Mouse (Mus musculus): ENCODE results near the gene Yipf3. TPM values are rescaled to one million over a fixed set of nuclear protein-coding genes. Genes with fewer than 3 reads are reported as not detected.

The Yipf3 gene
- 10 to 100 TPM; 76.0 to 87.1 TPM for total RNA-seq (2021)
- long read RNA-seq, experiment 1, transcript Yipf3-201 (9 exons, 2,035 nt), result major isoform, 72 of 105 reads
- long read RNA-seq, experiment 1, partial matches to known transcripts, result 18 of 105 reads
- long read RNA-seq, experiment 1, other reads (novel, unspliced or antisense), result 11 of 105 reads
- long read RNA-seq, experiment 2, transcript Yipf3-201 (9 exons, 2,035 nt), result major isoform, 74 of 98 reads
- long read RNA-seq, experiment 2, partial matches to known transcripts, result 10 of 98 reads
- long read RNA-seq, experiment 2, other reads (novel, unspliced or antisense), result 13 of 98 reads

DNA sequence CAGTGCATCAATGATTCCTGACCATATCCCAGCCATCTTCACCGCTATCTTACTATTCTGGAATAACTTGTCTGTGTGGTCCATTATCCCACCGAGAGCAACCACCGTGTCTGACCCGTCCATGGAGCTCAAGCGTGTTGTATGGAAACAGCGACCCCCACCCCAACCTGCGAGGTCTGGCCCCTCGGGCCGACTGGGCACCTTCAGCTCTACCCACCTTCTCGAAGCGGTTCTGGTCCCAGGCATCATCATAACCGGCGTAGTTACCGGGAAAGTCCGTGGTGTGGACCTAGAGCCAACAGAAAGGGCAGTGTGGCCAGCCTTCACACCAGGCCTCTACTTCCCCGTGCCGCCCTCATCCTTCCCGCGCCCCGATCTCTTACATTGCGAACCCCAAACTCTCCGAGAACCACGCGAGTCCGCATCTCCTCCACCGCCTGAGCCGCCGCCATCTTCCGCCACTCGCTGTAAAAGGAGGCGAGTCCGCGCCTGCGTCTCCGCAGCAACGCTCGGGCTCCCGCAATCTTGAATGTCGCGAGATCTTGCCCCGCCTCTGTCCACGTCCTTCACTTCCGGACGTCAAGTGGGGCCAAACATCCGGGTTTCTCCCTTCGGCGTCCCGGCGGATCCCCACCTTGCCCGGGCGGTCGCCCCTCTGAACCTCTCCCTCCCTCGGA is at the start of gene Yipf3, which contains the start of gene Polr1c:
Gene Yipf3, plus strand, starts transcription at position 569 of the 677 bp plus-strand sequence.
Gene Polr1c, minus strand, starts transcription at position 543 of the 677 bp plus-strand sequence.
- DNase-seq (ENCODE audit: low spot score in 2 of 2), result peak; percentile 96 to 97

DNA sequence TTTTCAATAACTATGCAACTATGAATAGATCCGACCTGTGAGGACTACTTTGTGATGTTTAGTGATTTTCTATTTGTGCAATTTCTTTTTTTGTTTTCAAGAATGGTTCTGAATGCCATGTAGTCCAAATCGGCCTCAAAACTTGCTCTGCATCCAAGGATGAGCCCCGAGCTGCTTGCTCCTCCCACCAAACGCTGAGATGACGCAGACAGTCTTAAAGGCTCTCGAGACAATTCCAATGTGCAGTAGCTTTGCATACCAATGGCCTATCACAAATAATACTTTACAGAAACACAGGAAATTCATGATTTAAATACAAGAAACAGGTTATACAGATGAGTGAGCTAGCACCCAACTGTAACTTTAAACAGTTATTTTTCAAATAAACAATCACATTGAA is 46.7 kb upstream of the Yipf3 start:
- DNase-seq (ENCODE audit: low spot score in 2 of 2), result no peak

DNA sequence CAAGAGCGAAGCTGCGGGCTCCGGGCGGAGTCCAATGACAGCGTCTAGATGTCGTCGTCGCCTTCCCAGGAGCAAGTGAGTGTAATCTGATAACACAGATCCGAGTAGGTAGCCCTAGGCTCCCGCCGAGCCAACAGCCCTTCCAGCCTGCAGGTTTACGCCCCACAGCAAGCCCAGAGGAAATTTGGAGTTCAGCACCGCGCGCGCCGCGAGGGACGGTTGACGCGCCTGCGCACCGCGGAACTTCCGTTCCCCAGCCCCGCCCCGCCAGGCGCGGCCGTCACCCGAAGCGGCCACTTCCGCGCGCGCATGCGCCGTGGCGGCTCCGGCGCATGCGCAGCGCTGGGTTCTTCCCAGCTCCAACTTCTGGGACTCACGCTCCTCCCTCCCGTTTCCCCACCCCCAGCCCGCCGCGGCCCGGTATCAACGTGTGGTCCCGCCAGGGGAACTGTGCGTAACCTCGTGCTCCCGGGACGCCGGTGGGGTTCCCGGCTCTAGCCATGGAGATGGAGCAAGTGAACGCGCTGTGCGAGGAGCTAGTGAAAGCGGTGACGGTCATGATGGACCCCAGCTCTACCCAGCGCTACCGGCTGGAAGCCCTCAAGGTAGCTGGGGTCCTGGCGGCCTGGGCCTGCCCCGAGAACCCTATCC is 45.3 kb upstream of the Yipf3 start, which contains the start of the genes Polh and Xpo5:
Gene Polh, minus strand, starts transcription at position 225 of the 651 bp plus-strand sequence.
Gene Xpo5, plus strand, starts transcription at position 362 of the 651 bp plus-strand sequence.
- peak; percentile 83 to 94 for DNase-seq (ENCODE audit: low spot score in 2 of 2)

DNA sequence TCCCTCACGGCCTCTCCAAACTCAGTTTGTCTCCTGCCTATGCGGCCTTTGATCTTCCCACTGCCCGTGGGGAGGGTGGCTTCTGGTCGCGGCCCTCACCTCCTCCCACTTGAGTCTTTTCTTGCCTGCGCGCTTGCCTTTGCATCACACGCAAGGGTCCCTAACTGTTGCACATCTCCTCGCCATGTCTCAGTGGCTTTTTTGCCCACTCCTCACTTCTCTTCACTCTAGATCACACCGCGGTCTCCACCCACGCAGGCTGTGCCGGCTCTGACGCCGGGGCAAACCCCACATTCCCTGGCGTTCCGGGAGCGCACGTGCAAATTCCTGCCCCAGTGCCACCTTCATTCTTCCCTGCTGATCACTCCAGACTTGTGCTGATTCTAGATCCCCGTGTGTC is 44.8 kb upstream of the Yipf3 start:
- DNase-seq (ENCODE audit: low spot score in 2 of 2), result peak; percentile 25 to 27

DNA sequence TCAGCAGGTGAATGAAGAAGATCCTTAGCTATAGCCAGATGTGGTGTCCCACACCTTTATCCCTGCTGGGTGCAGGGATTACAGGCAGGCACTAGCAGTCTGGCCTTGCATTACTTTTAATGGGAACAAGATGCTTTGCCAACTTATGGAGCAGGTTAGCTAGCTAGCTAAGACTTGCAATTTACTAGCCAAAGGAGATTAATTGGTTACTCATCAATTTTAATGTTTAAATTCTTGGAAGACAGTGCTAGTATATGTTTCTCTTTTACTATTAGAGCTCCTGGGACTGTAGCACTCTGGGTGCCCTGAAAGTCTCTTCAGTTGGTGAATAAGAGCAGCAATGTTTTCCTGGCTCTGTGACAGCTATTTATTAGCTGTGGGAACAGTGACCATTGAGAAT is 41.2 kb upstream of the Yipf3 start:
- no peak for DNase-seq (ENCODE audit: low spot score in 2 of 2)

DNA sequence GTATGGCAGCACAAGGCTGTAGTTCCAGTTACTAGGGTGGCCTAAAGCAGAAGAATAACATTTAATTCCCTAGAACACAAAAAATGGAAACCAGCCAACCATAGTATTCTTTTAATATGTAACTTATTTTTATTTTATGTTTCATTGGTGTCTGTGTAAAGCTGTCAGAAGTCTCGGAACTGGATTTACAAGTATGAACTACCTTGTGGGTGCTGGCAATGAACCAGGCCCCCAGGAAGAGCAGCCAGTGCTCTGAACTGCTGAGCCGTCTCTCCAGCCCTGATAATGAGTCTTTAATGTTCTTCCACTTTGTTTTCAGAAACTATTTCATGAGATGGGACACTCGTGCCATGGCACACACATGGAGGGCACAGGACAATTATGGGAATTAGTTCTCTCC is 37.3 kb upstream of the Yipf3 start:
- no peak for DNase-seq (ENCODE audit: low spot score in 2 of 2)

DNA sequence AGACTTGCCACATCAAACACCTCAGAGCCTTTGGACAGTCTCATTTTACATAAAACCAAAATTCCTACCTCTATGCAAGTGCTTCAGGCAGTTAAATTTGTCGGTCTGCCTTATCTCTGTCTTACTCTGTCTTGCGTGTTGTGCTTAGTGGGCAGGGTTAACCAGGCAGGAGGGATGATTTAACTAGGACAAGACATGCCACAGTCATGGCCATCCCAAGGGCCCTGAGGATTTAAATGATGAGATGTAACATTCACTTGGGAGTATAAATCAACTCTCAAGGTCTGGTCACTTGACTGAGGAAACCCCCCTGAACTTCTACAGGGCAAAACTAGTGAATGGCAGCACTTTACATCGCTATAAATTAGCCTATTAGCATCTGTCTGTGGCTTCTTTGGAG is 26.3 kb upstream of the Yipf3 start:
- DNase-seq (ENCODE audit: low spot score in 2 of 2), result no peak

DNA sequence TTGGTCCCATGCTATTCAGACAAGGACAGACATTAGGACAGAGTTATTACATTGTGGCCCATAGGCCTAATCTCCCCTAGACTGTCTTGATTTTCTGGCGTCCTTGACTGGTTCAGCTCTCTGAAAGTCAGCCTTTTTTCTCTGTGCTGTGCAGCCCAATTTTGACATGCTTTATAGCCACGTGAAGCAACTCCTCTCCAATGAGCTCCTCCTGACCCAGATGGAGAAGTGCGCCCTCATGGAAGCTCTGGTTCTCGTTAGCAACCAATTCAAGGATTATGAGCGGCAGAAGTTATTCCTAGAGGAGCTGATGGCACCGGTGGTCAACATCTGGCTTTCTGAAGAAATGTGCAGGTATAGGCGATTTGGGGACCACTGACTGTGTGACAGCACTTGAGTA is 20.3 kb upstream of the Yipf3 start:
- no peak for DNase-seq (ENCODE audit: low spot score in 2 of 2)

DNA sequence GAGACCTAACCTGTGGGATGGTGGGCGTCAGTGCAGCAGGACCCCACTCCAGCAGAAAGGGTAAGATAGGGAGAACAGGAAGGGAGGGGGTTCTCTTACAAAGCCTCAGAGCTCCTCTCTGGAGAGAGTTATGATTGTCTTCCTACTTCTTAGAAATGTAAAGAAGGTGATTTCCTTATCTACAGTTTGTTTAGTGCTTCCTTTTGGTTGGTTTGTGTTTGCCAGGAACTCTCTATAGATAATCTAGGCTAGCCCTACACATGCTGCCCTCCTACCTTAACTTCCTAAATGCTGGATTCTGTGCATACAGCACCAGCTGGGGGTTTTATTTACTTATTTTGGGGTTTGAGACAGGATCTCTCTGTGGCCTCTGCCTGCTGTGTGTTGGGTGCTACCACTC is 11.8 kb upstream of the Yipf3 start:
- DNase-seq (ENCODE audit: low spot score in 2 of 2), result no peak

DNA sequence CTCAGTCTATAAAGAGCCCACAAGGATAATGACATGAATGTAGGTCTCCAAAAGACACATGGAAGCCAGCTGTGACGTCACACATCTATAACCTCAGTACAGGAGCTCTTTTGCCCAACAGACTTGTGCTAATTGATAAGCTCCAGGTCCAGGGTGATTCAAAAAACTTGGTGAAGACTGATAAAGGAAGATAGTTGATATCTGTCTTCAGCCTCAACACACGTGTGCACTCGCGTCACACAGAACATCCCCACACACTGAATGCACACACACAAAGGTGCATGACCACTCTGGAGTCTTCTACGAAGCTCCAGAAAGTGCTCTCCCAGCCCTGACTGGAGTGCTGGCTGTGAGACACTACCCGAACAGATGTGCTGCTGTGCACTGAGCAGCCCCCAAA is 10.8 kb upstream of the Yipf3 start:
- no peak for DNase-seq (ENCODE audit: low spot score in 2 of 2)

DNA sequence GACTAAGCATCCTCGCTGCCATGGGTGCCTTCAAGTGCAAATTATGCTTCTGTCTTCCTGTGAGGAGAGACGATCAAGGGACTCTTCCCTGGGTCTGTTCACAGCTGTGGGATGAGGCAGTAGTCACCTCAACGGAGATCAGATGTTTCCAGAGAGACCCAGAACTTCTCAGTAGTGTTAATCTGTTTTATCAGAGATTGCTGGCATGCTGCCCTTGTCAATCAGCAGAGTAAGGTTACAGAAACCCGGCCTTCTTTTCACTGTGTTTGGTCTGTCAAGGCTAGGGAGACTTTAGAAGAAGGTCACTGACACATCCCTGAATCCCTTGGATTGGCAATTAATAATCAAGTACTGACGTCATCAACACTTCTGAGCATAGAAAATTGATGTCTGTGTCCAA is 10.4 kb upstream of the Yipf3 start:
- DNase-seq (ENCODE audit: low spot score in 2 of 2), result no peak

DNA sequence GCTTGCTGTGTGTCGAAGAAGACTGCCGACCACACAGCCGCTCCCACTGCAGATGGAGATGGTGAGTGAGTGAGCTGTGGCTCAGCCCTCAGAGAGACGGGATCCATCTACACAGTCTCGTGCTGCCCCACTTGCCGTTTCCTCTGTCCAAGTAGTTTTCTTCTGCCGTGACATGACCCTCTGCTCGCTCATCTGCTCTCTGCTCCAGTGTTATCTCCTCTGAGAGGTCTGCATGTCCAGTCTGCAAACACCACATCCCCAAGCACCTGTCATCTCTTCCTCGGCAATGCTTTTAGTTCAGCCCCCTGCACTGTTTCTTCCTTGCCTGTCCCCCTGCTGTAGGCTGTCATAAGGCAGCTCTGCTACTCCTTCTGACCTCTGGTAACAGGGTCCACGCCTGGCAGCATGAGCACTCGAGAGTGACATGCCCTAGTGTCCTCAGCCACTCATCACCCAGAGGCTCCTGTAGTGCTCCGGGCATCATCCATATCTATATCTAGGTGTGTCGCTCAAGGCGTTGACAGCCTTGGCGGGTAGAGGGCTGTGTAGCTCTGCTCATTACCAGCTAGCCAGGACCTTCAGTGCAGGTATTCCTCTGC is 8.3 kb upstream of the Yipf3 start:
- DNase-seq (ENCODE audit: low spot score in 2 of 2), result no peak

DNA sequence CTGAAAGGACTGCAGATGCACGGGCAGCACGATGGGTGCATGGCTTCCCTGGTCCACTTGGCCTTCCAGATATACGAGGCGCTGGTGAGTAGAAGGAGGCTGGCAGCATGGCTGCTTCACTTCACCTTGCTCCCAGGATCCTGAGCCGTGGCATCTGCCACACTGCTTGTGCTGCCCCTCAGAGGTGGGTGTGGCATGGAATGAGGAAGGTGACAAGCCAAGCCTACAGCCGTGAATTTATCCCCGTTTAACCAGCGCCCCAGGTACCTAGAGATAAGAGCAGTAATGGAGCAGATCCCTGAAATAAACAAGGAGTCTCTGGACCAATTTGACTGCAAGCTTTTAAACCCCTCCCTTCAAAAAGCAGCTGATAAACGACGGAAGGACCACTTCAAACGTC is 6.4 kb upstream of the Yipf3 start:
- DNase-seq (ENCODE audit: low spot score in 2 of 2), result no peak

DNA sequence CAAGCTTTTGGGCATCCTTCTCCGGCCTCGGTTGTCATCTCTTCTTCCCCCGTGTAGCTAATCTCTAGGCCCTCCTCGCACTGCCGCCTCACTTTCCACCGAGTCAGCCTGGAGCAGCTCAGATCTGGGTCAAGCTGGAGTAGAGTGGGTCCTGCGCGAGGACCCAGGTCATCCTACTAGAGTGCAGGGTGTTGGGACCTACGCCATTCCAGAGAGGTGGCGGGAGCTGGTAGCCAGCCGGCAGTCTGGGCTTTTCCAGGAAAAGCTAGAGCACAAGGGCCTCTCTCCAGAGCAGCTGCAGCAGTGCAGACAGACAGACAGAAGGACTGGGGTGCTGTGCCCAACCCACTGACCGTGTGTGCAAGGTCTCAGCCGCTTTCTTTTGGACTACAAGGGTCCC is 5.6 kb upstream of the Yipf3 start:
- DNase-seq (ENCODE audit: low spot score in 2 of 2), result no peak

DNA sequence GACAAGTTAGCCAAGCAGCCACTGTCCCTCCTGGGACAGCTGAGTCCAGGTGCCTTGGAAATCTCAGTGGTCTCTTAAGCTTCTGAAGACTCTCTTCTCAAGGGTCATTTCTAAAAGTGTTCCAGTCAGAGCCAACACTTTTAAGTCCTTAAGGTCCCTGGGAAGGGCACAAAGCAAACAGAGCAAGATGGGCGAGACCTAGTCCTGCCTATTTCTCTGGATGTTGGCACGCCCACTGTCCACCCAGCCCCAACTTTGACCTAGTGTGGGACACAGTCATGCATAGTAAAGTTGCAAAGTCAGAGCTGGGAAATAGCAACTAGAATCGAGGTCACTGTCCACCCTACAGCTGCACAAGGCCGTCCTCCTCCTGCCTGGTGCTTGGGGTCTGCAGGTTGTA is 4.9 kb upstream of the Yipf3 start:
- no peak for DNase-seq (ENCODE audit: low spot score in 2 of 2)

DNA sequence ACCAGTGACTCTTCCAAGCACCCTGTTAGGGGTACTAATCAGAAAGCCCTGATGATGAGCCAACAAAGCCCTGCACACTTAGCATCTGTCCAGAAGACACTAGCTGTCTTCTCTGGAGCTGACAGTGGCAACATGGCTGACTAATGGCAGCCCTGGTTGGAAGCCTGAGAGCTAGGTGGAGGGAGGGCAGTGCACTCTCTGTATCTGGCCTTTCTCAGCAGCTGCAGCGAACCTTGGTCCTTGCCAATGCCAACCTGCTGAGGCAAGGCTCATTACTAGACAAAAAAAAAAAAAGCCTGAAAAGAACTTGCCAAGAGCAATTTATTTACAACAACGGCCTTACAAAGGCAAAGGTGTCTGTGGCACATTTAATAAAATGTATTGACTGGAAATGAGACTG is 4.3 kb upstream of the Yipf3 start:
- no peak for DNase-seq (ENCODE audit: low spot score in 2 of 2)

DNA sequence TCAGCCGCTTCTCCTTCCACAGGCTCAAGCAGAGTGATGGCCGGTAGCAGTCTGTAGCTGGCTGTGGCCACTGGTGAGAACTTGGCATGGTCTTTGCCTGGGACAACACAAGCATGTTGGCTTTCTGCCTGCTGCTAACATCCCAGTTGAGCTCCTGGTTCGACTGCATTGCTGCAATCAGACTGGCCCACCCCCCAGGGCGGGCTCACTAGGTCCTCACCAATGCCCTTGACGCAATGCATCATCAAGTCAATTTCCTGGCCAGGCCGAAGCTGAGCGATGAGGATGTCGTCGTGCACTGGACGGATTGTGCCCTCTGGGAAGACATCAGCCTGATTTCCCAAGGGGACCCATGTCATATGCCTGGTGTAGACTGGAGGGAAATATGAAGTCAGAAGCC is 3.3 kb upstream of the Yipf3 start:
- no peak for DNase-seq (ENCODE audit: low spot score in 2 of 2)

DNA sequence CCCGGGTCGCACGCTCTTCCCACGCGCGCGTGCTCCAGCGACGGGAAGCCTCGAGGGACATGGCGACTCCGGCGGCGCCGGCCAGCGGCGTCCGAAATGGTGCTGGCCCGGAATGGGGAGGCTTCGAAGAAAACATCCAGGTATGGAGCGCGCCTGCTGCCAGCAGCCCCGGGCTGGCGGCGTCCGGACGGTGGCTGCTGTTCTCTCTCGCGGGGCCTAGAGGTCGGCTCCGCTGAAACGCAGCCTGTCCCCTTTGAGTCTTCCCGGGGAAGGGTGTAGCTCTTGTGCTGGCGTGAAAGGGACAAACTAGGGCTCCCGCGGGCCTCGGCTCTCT is 276 bp downstream of the Yipf3 start:
- no peak for DNase-seq (ENCODE audit: low spot score in 2 of 2)

DNA sequence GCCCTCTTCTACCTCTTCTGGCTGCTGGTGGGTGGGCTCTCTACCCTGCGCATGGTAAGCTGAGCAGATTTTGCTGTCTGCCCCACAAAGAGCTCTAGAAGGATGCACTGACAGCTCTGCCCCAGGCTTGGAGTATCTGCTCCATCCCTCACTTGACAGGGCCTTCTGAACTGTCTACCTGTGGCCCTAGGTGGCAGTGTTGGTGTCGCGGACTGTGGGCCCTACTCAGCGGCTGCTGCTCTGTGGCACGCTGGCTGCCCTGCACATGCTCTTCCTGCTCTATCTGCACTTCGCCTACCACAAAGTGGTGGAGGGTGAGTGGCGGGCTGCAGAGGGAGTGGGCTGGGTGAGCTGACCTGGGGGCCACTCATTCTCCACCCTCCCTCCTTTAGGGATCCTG is 3.3 kb downstream of the Yipf3 start:
- DNase-seq (ENCODE audit: low spot score in 2 of 2), result no peak

DNA sequence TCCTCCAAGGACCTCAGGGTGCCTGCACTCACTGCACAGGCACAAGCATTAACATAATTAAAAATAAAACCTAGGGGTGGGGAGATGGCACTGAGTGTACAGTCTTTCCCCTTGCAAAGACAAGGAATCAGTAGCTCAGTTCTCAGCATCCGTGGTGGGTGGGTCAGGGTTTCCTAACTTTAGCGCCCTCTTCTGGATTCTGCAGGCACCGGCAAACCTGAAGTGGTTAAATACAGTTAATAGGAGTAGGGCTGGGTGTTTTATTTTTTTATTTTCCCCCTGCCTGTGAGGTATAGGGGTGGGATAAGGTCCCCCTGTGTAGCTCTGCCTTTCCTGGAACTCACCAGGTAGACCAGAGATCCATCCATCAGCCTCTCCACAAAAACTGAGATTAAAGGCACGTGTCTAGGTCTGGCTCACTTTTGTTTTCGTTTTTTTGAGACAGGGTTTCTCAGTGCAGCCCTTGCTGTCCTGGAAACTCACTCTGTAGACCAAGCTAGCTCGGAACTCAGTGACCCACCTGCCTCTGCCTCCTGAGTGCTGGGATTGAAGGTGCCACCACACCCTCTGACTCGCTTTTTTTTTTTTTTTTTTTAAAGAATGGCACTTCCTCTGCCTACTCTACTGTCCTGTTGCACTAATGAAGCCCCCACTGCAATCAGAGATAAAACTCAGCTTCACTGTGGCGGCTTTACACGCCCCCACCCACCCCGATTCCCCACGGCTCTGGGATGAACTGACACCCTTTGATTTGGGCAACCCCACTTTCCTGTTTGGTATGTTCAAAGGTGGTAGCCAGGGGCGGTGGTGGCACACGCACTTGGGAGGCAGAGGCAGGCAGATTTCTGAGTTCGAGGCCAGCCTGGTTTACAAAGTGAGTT is 4.9 kb downstream of the Yipf3 start:
- peak in 1 of 2 experiments; percentile 31 for DNase-seq (ENCODE audit: low spot score in 2 of 2)
